Mouse (Mus musculus): ENCODE results near the gene Gjb6.

DNA sequence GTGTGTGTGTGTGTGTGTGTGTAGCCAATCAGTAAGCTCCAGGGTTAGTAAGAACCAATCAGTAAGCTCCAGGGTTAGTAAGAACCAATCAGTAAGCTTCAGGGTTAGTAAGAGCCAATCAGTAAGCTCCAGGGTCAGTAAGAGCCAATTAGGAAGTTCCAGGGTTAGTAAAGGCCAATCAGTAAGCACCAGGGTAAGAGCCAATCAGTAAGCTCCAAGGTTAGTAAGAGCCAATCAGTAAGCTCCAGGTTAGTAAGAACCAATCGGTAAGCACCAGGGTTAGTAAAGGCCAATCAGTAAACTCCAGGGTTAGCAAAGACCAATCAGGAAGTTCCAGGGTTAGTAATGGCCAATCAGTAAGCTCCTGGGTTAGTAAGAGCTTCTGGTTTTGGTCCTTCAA, 50.5 kb downstream of the Gjb6 start:
- TF ChIP-seq CTCF (IDR thresholded peaks at IDR 0.05; ENCODE audit: borderline replicate concordance, insufficient read depth, low read depth, low read length) (no peak), POLR2A (IDR thresholded peaks at IDR 0.05; ENCODE audit: borderline replicate concordance, insufficient read depth, low read length) (no peak)

Data from cerebellum, adult 2 months (tissue).